Mouse (Mus musculus) heart, postnatal 0 days (tissue): ENCODE results near the gene Gad1.

Source experiments
- CTCF ChIP-seq: IDR thresholded peaks from 2 replicates; pipeline ENCODE4 v1.5.1; 2016; ENCODE audit warnings: antibody characterized with exemption, control low read depth, low read depth
- EP300 ChIP-seq: IDR thresholded peaks from 2 replicates; pipeline ENCODE4 v1.6.1; 2016; ENCODE audit warnings: antibody characterized with exemption, low read depth

DNA sequence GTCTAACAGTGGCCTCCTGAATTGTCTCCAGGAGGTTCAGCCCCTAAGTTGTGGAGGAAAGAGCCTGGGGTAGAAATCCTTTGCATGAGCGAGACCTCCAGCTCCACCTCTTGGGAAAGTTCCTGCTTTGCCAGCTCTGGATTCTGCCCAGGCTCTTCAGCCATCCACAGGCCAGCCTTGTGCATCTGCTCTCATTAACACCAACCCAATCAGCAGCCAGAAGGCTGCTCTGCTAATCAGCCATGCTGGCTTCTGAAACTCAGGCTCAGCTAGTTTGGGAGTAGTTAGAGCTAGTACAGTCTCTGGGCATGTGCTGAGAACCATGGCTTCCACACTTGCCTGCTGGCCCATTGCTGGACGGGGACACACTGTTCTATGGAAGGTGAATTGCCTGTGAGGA, 43.0 kb downstream of the Gad1 start:
- TF ChIP-seq CTCF (no peak), EP300 (no peak)
